Mouse (Mus musculus) heart, embryonic 14.5 days (tissue): ENCODE results near the gene Tpcn1. TPM values are rescaled to one million over a fixed set of nuclear protein-coding genes. Genes with fewer than 3 reads are reported as not detected.

Experiments
- ATAC-seq: fragments of 200-750 bp; cut with Nextera tagmentation; 2 replicates; pipeline ENCODE4 v1.8.0; 2017; ENCODE audit warnings: low read depth, moderate TSS enrichment; ENCODE audit not compliant: insufficient number of reproducible peaks, insufficient read depth, low FRiP score
- H3K27ac ChIP-seq, 2 experiments: fragments of 200-500 bp in 1 of 2; fragments of 300-500 bp in 1 of 2; sonication (generic) in 1 of 2; replicated peaks in 1 of 2; 2 replicates each; pipeline ENCODE4 v1.5.1; 2012 to 2014; ENCODE audit warnings: low read depth in 2 of 2, low read length in 2 of 2, control low read depth in 1 of 2, mild to moderate bottlenecking in 1 of 2, mixed read lengths in 1 of 2; ENCODE audit not compliant: control insufficient read depth in 1 of 2, insufficient read depth in 1 of 2
- H3K27me3 ChIP-seq: fragments of 300-500 bp; sonication (generic); 2 replicates; pipeline ENCODE4 v1.6.1; 2014; ENCODE audit warnings: mild to moderate bottlenecking, low read length, control low read depth; ENCODE audit not compliant: control insufficient read depth, insufficient read depth
- H3K36me3 ChIP-seq: fragments of 300-500 bp; sonication (generic); 2 replicates; pipeline ENCODE4 v1.6.1; 2014; ENCODE audit warnings: mild to moderate bottlenecking, control low read depth, low read length, mixed read lengths; ENCODE audit not compliant: control insufficient read depth, insufficient read depth
- H3K4me1 ChIP-seq, 2 experiments: fragments of 200-500 bp in 1 of 2; fragments of 300-500 bp in 1 of 2; sonication (generic) in 1 of 2; 2 replicates each; pipeline ENCODE4 v1.6.1; 2012 to 2014; ENCODE audit warnings: low read length in 2 of 2, control low read depth in 1 of 2, mixed read lengths in 1 of 2; ENCODE audit not compliant: control insufficient read depth in 2 of 2, insufficient read depth in 2 of 2
- H3K4me2 ChIP-seq: fragments of 300-500 bp; sonication (generic); 2 replicates; pipeline ENCODE4 v1.6.1; 2014; ENCODE audit warnings: mild to moderate bottlenecking, low read length
- H3K4me3 ChIP-seq, 2 experiments: fragments of 200-500 bp in 1 of 2; fragments of 300-500 bp in 1 of 2; sonication (generic) in 1 of 2; 2 replicates each; pipeline ENCODE4 v1.5.1; 2012 to 2014; ENCODE audit warnings: low read length in 2 of 2, mild to moderate bottlenecking in 2 of 2, control low read depth in 1 of 2, low read depth in 1 of 2, moderate library complexity in 1 of 2; ENCODE audit not compliant: control insufficient read depth in 1 of 2, insufficient read depth in 1 of 2
- H3K9ac ChIP-seq: fragments of 300-500 bp; sonication (generic); 2 replicates; pipeline ENCODE4 v1.6.1; 2014; ENCODE audit warnings: mild to moderate bottlenecking, low read length
- H3K9me3 ChIP-seq: fragments of 300-500 bp; sonication (generic); 2 replicates; pipeline ENCODE4 v1.6.1; 2016; ENCODE audit warnings: low read length, control low read depth; ENCODE audit not compliant: control insufficient read depth
- WGBS: fragments of 180-500 bp; shearing (Covaris S2); extraction: QIAGEN DNeasy Blood & Tissue Kit; methylation state at CpG from one replicate; pipeline ENCODE4 v1.1.7; 2014; 5-methylcytosine and 5-hydroxymethylcytosine counted together
- polyA plus RNA-seq: library from polyadenylated mRNA; unstranded; fragments of >200 nt; fragmentation: Nextera tagmentation; extraction: Ambion mirVana; gene quantifications from 2 replicates; pipeline ENCODE4 v1.2.1, GENCODE M21; 2014

The Tpcn1 gene
- polyA plus RNA-seq, 1 experiment from 2014 or later, result 17.1 TPM

- Histone ChIP-seq H3K27ac (no peak overlapping the region), H3K4me1 (peaks cover 6 to 10% of the 10 kb centered on the region in 2 experiments), H3K9me3 (0 out of 2 replicates have a peak, but pooled peaks cover 2% of the 10 kb centered on the region), H3K36me3 (peaks cover 59% of the 10 kb centered on the region), H3K4me3 (no peak overlapping the region), H3K9ac (no peak overlapping the region), H3K4me2 (no peak overlapping the region), H3K27me3 (peaks cover 8% of the 10 kb centered on the region)
- ATAC-seq, result no peak
- WGBS, result 91% methylated on average over 15 of the region's 15 CpGs
Measured at GRCm38 (mm10) chr5:120627515-120628300, 39.2 kb upstream of the Tpcn1 start.

- H3K27me3 ChIP-seq, result peaks cover 8% of the 10 kb centered on the region
- ATAC-seq, result no peak
- H3K4me3 ChIP-seq, result no peak overlapping the region
- no peaks in the 10 kb centered on the region for H3K9me3 ChIP-seq
- H3K36me3 ChIP-seq, result peaks cover 72% of the 10 kb centered on the region
- H3K4me1 ChIP-seq, result peaks cover 10 to 11% of the 10 kb centered on the region in 2 experiments
- H3K4me2 ChIP-seq, result no peak overlapping the region
- no peak overlapping the region for H3K27ac ChIP-seq
- WGBS, result 49% methylated on average over 19 of the region's 19 CpGs
- H3K9ac ChIP-seq, result no peak overlapping the region
Measured at GRCm38 (mm10) chr5:120626399-120626798, 37.9 kb upstream of the Tpcn1 start.

GRCm38 (mm10) chr5:120624427-120624826 is 36.0 kb upstream of the Tpcn1 start:
- Histone ChIP-seq H3K27ac (no peak overlapping the region), H3K4me1 (peaks cover 5 to 15% of the 10 kb centered on the region in 2 experiments), H3K9ac (no peak overlapping the region), H3K4me2 (no peak overlapping the region), H3K27me3 (no peaks in the 10 kb centered on the region), H3K4me3 (no peak overlapping the region), H3K36me3 (peaks cover 92% of the 10 kb centered on the region), H3K9me3 (no peaks in the 10 kb centered on the region)
- no peak for ATAC-seq
- 96% methylated on average over 10 of the region's 10 CpGs for WGBS

- Histone ChIP-seq H3K4me1 (peaks cover 0 to 9% of the 10 kb centered on the region in 2 experiments; a peak in 1 of 4 replicates), H3K9me3 (no peaks in the 10 kb centered on the region), H3K9ac (no peak overlapping the region), H3K4me2 (no peak overlapping the region), H3K27me3 (no peaks in the 10 kb centered on the region), H3K27ac (0 out of 4 replicates have a peak overlapping the region, but pooled peaks of 1 of the 2 experiments have one; percentile 14), H3K36me3 (peaks cover 100% of the 10 kb centered on the region), H3K4me3 (no peak overlapping the region)
- WGBS, result 70% methylated on average over 5 of the region's 5 CpGs
- ATAC-seq, result no peak
Measured at GRCm38 (mm10) chr5:120622198-120622851, 33.9 kb upstream of the Tpcn1 start.

GRCm38 (mm10) chr5:120621846-120622197 is 33.3 kb upstream of the Tpcn1 start:
- Histone ChIP-seq H3K36me3 (peaks cover 100% of the 10 kb centered on the region), H3K4me2 (no peak overlapping the region), H3K27ac (0 out of 4 replicates have a peak overlapping the region, but pooled peaks of 1 of the 2 experiments have one; percentile 14), H3K27me3 (no peaks in the 10 kb centered on the region), H3K4me1 (peaks cover 0 to 9% of the 10 kb centered on the region in 2 experiments; a peak in 1 of 4 replicates), H3K9ac (no peak overlapping the region), H3K4me3 (no peak overlapping the region), H3K9me3 (no peaks in the 10 kb centered on the region)
- ATAC-seq, result no peak
- WGBS, result 87% methylated on average over 10 of the region's 10 CpGs

GRCm38 (mm10) chr5:120621078-120621765 is 32.7 kb upstream of the Tpcn1 start:
- H3K36me3 ChIP-seq, result peaks cover 98% of the 10 kb centered on the region
- H3K27me3 ChIP-seq, result no peaks in the 10 kb centered on the region
- H3K4me3 ChIP-seq, result no peak overlapping the region
- no peak overlapping the region for H3K9ac ChIP-seq
- H3K27ac ChIP-seq, result no peak overlapping the region
- no peak overlapping the region for H3K4me2 ChIP-seq
- no peak for ATAC-seq
- no peaks in the 10 kb centered on the region for H3K9me3 ChIP-seq
- H3K4me1 ChIP-seq, result peaks cover 0 to 9% of the 10 kb centered on the region in 2 experiments; a peak in 1 of 4 replicates
- WGBS, result 85% methylated on average over 23 of the region's 23 CpGs

GRCm38 (mm10) chr5:120620375-120621077 is 32.1 kb upstream of the Tpcn1 start:
- H3K4me1 ChIP-seq, result peaks cover 0 to 9% of the 10 kb centered on the region in 2 experiments; a peak in 1 of 4 replicates
- WGBS, result 71% methylated on average over 18 of the region's 18 CpGs
- H3K27ac ChIP-seq, result no peak overlapping the region
- no peaks in the 10 kb centered on the region for H3K9me3 ChIP-seq
- no peak for ATAC-seq
- no peak overlapping the region for H3K4me2 ChIP-seq
- no peak overlapping the region for H3K9ac ChIP-seq
- H3K4me3 ChIP-seq, result no peak overlapping the region
- peaks cover 94% of the 10 kb centered on the region for H3K36me3 ChIP-seq
- no peaks in the 10 kb centered on the region for H3K27me3 ChIP-seq
